Mouse (Mus musculus) retina, adult 2 months (tissue): Measurements from ENCODE around the gene Clec4n.
"Not testable (repeated sequence)": the region's sequence is repeated elsewhere in the genome, so short reads cannot be mapped to it uniquely, and the experiment has no call there.

ENCODE experiments used
- DNase-seq: peaks from one replicate; pipeline ENCODE4 v3.0.0-alpha.2; 2012; ENCODE audit warnings: low read depth, low spot score

Clec4n gene

GRCm38 (mm10) chr6:123229644-123230043 is at the start of gene Clec4n:
Gene Clec4n, plus strand, starts transcription at chr6:123229843.
- no peak for DNase-seq

DNA sequence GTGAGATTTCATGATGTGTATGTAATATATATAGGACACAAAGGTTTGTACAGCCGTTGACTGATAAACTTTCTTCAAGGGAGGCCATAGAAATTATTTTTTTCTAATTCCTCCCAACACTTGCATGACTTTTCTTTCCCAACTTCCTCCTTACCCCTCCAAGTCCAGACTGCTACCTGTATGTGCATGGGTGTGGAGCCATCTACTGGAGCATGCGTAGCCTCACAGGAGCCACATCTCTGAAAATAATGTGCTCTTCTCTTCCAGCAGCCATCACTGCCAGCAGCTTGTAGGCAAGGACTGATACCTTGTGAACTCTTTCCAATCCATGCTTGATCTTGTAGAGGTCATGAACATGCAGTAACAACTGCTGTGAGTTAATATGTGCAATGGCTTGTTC is 44.8 kb upstream of the Clec4n start:
- DNase-seq, result not testable (repeated sequence)

DNA sequence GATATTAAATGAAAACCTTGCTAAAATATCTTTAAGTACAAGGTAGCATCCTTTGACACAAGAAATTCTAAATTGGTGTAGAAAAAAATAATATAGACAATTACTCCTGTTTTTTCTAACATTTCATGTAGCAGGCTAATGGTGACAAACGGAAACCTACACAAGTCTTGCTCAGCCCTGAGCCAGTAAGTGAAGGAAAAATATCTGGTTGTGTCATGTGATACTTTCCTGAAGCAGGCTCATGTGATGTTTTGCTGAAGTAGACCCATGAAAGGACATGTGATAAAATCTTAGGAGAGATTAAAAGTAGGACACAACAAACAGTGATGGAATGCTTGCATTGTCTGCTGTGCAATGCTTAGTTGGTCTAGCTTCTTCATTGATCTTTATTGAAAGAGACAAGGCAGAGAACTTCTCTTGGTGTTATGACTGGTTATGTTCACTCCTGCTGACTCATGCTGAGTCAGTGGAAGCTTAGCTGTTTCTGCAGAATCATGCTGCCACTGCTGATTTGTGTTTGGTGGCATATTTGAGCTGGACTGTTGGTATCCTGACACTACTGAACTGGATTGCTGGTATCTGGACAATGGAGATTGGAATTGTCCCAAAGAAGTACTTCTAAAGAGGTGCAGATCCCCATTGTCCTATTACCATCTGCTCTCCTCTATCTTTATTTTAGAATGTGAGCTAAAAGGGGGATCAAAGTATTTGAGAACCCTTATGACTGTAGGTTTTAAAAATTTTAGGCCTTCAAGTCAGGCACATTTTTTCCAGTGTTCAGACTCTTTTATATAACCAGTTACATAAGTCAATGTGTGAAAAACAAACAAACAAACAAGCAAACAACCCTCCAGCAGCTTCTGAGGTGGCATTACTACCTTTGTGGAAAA is 22.2 kb upstream of the Clec4n start:
- DNase-seq, result no peak

DNA sequence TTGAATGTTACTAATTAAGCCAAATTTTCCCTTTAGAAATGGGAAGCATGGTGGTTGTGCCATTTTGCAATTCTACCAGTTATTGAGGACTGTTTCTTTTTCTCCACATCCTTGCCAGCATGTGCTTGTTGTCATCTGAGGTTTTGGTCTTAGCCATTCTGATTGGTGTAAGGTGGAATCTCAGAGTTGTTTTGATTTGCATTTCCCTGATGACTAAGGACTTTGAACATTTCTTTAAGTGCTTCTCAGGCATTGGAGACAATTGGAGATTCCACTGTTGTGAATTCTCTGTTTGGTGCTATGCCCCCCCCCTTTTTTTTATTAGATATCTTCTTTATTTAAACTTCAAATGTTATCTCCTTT is 21.6 kb upstream of the Clec4n start:
- DNase-seq, result not testable (repeated sequence)

- no peak for DNase-seq
Observed at GRCm38 (mm10) chr6:123211726-123212125, 17.9 kb upstream of the Clec4n start.

DNA sequence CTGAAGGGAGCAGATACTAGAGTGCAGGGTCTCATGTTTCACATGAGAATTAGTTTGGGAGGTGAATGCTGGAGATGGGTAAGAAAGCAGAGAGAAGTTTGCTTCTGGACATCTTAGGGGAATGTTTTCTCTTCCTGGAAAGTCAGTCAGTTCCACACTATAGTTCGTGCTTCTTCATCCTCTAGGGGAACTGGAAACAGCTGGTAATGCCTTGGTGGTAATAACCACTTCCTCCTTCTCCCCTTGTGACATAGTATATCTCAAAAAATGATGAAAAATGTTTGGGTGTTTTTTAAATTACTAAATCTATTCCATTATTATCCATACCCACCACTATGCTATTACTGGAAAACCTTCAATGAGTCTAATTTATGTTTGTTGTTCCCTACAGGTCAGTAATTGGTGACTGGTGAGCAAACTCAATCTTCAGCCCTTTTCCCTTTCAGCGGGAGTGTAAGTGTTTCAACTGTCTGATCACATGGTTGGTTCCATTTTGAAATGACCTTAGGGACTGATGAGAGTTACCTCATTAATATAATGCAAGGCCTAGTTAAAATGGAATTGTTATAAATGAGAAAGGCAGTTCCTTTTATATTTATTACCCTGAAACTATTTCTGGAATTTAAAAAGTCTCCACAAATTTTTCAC is 2.0 kb upstream of the Clec4n start:
- DNase-seq, result no peak

DNA sequence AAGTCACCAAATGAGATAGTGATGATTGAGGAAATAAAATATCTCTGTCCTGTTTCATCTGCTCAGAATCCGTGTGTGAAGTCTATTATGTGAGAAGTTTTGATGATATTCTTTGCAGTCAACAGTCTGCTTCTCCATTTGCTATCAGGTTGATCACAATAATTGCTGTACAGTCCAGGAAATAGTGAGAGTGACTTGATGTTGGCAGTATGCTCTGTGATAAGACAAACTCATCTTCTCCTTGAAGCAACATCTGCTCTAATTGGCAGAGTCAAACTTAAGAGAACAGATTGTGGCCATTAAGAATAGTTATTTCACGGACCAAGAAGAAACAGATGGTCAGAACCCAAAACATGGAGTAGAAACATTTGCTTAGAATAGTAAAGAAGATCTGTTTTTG is 1.5 kb downstream of the Clec4n start:
- DNase-seq, result no peak

DNA sequence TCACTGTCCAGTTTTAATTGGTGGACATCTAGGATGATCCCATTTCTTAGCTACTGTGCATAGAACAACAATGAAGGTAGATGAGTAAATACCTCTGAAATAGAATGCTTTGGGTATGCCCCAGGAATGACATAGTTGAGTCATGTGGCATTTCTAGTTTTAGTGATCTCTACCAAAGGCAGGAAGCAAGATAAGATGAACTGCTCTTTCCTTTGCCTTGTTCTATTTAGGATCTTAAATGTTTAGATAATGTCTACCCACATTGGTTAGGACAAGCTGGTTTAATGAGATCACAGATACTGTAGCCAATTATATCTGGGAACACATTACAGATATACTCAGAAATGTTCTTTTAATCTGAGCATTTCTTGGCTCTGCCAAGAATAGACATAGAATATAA is 7.9 kb downstream of the Clec4n start:
- DNase-seq, result no peak

- DNase-seq, result no peak
Observed at GRCm38 (mm10) chr6:123244201-123244600, 14.6 kb downstream of the Clec4n start.

- not testable (repeated sequence) for DNase-seq
Observed at GRCm38 (mm10) chr6:123248862-123249261, 19.2 kb downstream of the Clec4n start.

GRCm38 (mm10) chr6:123252735-123253134 is 23.1 kb downstream of the Clec4n start:
- no peak for DNase-seq

DNA sequence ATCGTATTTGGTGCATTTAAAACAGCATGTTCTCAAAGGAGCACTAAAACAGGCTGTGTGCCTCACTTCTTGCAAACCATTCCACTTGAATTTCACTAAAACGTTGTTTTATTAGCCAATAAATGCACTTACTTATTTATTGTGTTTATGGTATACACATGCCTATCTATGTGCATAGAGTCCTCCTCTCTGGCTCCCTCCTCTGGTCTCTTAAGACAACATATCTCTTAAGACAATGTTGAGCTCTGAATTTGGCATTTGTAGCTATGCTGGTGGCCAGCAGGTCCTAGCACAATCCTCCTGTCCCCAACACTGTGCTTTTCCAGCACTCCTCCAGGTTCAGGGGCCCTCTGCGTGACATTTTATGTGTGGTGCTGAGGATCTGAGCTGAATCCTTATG is 29.3 kb downstream of the Clec4n start:
- no peak for DNase-seq

DNA sequence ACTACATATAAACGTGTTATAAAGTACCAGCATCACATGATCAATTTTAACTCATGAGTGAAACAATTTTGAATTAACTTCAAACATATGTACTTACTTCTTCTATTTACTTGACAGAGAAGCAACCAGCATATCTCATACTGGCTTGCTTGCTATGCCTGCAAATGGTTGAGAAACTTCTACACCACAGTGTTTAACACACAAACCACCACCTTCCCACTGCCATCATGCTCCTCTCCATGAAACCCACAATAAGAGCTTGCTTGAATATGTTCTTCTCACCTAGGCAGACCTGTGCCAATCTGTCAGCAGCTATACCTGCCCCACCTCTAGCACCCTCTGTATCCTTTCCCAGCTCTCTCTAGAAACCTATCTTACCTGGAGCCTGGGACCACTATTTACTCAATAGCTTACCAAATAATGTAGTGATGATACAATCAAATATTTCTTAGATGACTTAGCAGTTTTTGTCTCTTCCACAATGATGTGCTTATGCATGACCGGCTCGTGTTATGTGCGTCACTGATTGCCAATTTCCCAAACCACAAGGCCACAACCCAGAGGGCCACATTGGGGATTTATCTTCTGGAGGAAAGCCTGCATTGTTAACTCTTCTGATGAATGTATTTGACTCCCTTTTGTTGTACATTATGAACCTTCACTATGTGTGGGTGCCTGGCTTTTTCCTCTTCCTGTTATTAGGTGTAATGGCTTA is 30.4 kb downstream of the Clec4n start:
- no peak for DNase-seq

DNA sequence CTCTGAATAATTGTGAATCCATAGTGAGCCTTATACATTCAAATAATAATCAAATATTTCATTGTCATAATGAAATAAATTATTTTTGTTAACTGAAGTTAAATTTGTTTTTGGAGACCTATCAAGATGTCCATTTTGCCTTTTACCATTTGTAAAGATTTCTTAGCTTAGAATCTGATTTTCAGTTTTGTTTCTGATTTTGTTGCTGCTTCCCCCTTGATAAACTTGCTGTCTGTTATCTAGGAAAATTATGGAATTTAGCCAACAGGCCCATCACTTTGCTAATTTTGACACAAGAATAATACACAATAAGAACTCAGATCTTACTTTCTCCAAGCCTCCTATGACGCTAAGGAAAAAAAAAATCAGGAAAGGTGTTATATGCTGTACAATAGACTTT is 31.2 kb downstream of the Clec4n start:
- DNase-seq, result no peak

DNA sequence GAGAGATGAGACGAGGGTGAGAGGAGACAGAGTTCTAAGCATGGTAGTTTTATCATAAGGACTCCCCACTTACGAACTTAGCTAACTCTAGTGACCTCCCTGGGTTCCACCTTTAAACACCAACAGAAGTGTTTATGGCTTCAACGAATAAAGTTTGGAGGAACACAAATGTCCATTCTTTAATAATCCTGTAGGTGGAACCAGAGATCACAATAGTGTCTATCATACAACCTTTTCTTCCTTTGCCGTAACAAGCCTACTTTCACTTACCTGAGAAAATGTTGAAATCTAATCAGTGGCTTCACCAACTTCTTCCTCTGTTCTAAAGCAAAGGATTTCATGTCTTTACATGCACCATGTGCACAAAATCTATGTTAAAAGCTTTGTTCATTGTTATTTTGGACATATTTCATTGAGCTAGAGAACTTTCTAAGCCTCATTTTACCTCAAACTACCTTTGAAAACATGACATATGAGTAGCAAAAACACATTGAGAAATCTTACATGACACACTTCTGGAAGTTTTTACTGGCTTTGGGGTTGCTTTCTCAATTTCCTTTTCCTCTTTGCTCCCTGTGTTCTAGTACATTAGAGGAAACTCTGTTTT is 32.0 kb downstream of the Clec4n start, which contains the start of gene Clec4d:
Clec4d (plus strand) TSS at position 557 of the 607 bp plus-strand sequence.
- no peak for DNase-seq

DNA sequence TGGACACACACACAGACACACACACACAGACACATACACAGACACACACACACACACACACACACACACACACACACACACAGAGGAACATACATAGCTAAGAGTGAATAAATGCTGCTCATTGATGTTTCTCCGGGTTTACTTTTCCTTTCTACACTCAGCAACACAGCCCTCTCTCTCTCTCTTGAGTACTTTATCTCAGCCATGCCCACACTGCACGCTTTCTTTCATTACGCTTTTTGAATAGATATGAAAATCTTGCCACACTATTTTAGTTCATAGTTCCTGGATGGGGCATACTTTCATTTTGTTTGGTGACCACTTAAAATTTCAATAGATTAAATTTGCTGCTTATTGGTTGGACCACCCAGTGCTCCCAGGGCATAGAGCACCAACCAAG is 34.6 kb downstream of the Clec4n start:
- no peak for DNase-seq

DNA sequence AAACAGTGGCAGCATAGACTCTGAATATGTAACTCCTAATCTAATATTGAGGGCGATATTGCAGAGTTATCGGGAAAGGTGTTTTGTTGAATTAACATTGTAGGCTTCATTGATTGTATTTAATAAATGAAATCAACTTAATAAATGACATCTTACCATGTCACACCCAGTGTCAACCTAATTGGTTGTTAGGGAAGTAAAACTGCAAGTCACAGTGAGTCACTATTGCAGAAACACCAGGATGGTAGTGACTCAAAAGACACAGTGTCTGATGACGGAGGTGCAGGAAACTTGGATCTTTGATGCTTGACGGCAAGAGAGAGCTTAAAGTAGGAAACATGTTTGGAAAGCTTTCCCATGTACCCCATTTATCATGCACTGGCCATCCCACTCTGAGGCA is 36.2 kb downstream of the Clec4n start:
- no peak for DNase-seq

DNA sequence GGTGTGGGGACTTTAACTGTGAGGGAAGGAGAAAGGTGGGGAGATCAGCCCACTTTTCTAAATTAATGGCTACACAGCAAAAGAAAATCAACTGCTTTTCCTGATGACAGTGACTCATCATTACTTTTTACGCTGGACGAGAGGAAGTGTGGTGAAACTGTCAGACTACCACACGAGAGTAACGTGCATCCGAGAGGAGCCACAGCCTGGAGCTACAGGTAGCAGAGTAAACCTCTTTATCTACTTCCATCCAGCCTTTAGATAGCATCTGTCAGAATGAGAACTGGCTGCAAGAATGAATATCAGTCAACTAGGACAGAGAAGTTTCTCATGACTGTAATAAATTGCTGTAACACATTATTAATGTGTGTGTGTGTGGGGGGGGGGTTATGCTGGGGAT is 37.3 kb downstream of the Clec4n start:
- no peak for DNase-seq

GRCm38 (mm10) chr6:123279443-123279842 is 49.8 kb downstream of the Clec4n start:
- no peak for DNase-seq

- no peak for DNase-seq
Observed at GRCm38 (mm10) chr6:123286311-123286710, 56.7 kb downstream of the Clec4n start.

- no peak for DNase-seq
Observed at GRCm38 (mm10) chr6:123288931-123289330, 59.3 kb downstream of the Clec4n start.

GRCm38 (mm10) chr6:123289753-123290152 is 60.1 kb downstream of the Clec4n start, which contains the start of gene Clec4e:
Gene Clec4e, minus strand, starts transcription at chr6:123289870.
- no peak for DNase-seq
